Mouse (Mus musculus) CH12.LX (cell line): ENCODE results near the gene Podn. TPM values are rescaled to one million over a fixed set of nuclear protein-coding genes. Genes with fewer than 3 reads are reported as not detected.

Experiments used
- DNase-seq: peaks from one replicate; pipeline ENCODE4 v3.0.0-alpha.2; 2013; ENCODE audit errors: extremely low read depth
- H3K27ac ChIP-seq: 2 replicates; pipeline ENCODE4 v1.5.1; 2012; ENCODE audit warnings: low read depth, mild to moderate bottlenecking, control low read depth, moderate library complexity; ENCODE audit not compliant: insufficient read depth
- H3K27me3 ChIP-seq: replicated peaks from 2 replicates; pipeline ENCODE3; 2012; ENCODE audit warnings: inconsistent platforms
- H3K36me3 ChIP-seq, 2 experiments: replicated peaks in 1 of 2; 2 replicates each; pipeline versions ENCODE3 to v1.6.1; 2012; ENCODE audit warnings: inconsistent platforms in 1 of 2, low read length in 1 of 2, mild to moderate bottlenecking in 1 of 2, mixed read lengths in 1 of 2, moderate library complexity in 1 of 2; ENCODE audit not compliant: control insufficient read depth in 1 of 2, insufficient read depth in 1 of 2
- H3K4me1 ChIP-seq, 2 experiments: 2 replicates each; pipeline ENCODE4 v1.6.1; 2012; ENCODE audit warnings: inconsistent platforms in 1 of 2, moderate library complexity in 1 of 2; ENCODE audit not compliant: insufficient read depth in 2 of 2, control insufficient read depth in 1 of 2
- H3K4me2 ChIP-seq: 2 replicates; pipeline ENCODE4 v1.6.1; 2012; ENCODE audit warnings: low read depth, mild to moderate bottlenecking, control low read depth; ENCODE audit not compliant: poor library complexity, insufficient read depth, severe bottlenecking
- H3K4me3 ChIP-seq, 3 experiments: fragments of 150-350 bp in 1 of 3; sonication (generic) in 1 of 3; replicated peaks in 1 of 3; 2 replicates each; pipeline versions ENCODE3 to v1.5.1; 2011 to 2012; ENCODE audit warnings: low read depth in 2 of 3, low read length in 2 of 3, mild to moderate bottlenecking in 2 of 3, moderate library complexity in 2 of 3, control low read depth in 1 of 3, improper control_type of control experiment in 1 of 3, inconsistent platforms in 1 of 3, mixed read lengths in 1 of 3; ENCODE audit not compliant: poor library complexity in 1 of 3
- H3K79me2 ChIP-seq: replicated peaks from 2 replicates; pipeline ENCODE4 v1.6.1; 2012; ENCODE audit warnings: mild to moderate bottlenecking, moderate library complexity; ENCODE audit not compliant: control insufficient read depth, poor library complexity, insufficient read depth, severe bottlenecking; ENCODE audit errors: extremely low read depth
- H3K9ac ChIP-seq: 2 replicates; pipeline ENCODE4 v1.6.1; 2012; ENCODE audit warnings: low read depth, mild to moderate bottlenecking, control low read depth, moderate library complexity; ENCODE audit not compliant: insufficient read depth
- H3K9me3 ChIP-seq: replicated peaks from 2 replicates; pipeline ENCODE3; 2012; ENCODE audit warnings: low read length, inconsistent platforms, mixed read lengths
- BHLHE40 ChIP-seq: IDR thresholded peaks from 2 replicates; pipeline ENCODE4 v1.6.1; 2011; ENCODE audit warnings: mild to moderate bottlenecking, low read depth, low read length, improper control_type of control experiment
- CHD1 ChIP-seq: IDR thresholded peaks from 2 replicates; pipeline ENCODE4 v1.6.1; 2012; ENCODE audit warnings: low read depth, low read length, improper control_type of control experiment, inconsistent platforms
- CHD2 ChIP-seq: IDR thresholded peaks from 2 replicates; pipeline ENCODE4 v1.6.1; 2011; ENCODE audit warnings: low read length, improper control_type of control experiment
- CTCF ChIP-seq, 2 experiments: IDR thresholded peaks in 1 of 2; conservative IDR thresholded peaks in 1 of 2; 2 replicates each; pipeline ENCODE4 v1.5.1; 2011 to 2012; ENCODE audit warnings: low read depth in 2 of 2, low read length in 2 of 2, improper control_type of control experiment in 1 of 2, inconsistent platforms in 1 of 2, mild to moderate bottlenecking in 1 of 2, moderate library complexity in 1 of 2
- E2F4 ChIP-seq: IDR thresholded peaks from 2 replicates; pipeline ENCODE4 v1.6.1; 2011; ENCODE audit warnings: low read depth, low read length, improper control_type of control experiment; ENCODE audit not compliant: insufficient replicate concordance
- ELF1 ChIP-seq: IDR thresholded peaks from 2 replicates; pipeline ENCODE4 v1.6.1; 2014; ENCODE audit warnings: low read depth, mild to moderate bottlenecking, inconsistent platforms, low read length, improper control_type of control experiment
- HCFC1 ChIP-seq: IDR thresholded peaks from 2 replicates; pipeline ENCODE4 v1.6.1; 2012; ENCODE audit warnings: low read depth, mild to moderate bottlenecking, inconsistent platforms, low read length, improper control_type of control experiment
- JUN ChIP-seq: IDR thresholded peaks from 2 replicates; pipeline ENCODE4 v1.6.1; 2011; ENCODE audit warnings: low read depth, mild to moderate bottlenecking, low read length, improper control_type of control experiment, moderate library complexity; ENCODE audit not compliant: insufficient read depth
- MAFK ChIP-seq: IDR thresholded peaks from 2 replicates; pipeline ENCODE4 v1.6.1; 2011; ENCODE audit warnings: low read length, improper control_type of control experiment; ENCODE audit not compliant: insufficient replicate concordance
- MAZ ChIP-seq: IDR thresholded peaks from 2 replicates; pipeline ENCODE4 v1.6.1; 2012; ENCODE audit warnings: low read depth, mild to moderate bottlenecking, inconsistent platforms, low read length, improper control_type of control experiment, moderate library complexity
- MXI1 ChIP-seq: IDR thresholded peaks from 2 replicates; pipeline ENCODE4 v1.6.1; 2011; ENCODE audit warnings: mild to moderate bottlenecking, low read depth, low read length, improper control_type of control experiment
- MYC ChIP-seq: IDR thresholded peaks from 2 replicates; pipeline ENCODE4 v1.6.1; 2011; ENCODE audit warnings: low read depth, mild to moderate bottlenecking, improper control_type of control experiment, low read length
- NRF1 ChIP-seq: IDR thresholded peaks from 2 replicates; pipeline ENCODE4 v1.6.1; 2014; ENCODE audit warnings: low read depth, mild to moderate bottlenecking, inconsistent platforms, low read length, improper control_type of control experiment, moderate library complexity
- PAX5 ChIP-seq: IDR thresholded peaks from 2 replicates; pipeline ENCODE4 v1.6.1; 2012; ENCODE audit warnings: low read length, inconsistent platforms, mixed read lengths
- POLR2A ChIP-seq: IDR thresholded peaks from 2 replicates; pipeline ENCODE4 v1.6.1; 2011; ENCODE audit warnings: low read depth, mild to moderate bottlenecking, improper control_type of control experiment, low read length
- POLR2AphosphoS2 ChIP-seq: IDR thresholded peaks from 2 replicates; pipeline ENCODE4 v1.6.1; 2011; ENCODE audit warnings: low read depth, low read length, improper control_type of control experiment
- RAD21 ChIP-seq: IDR thresholded peaks from 2 replicates; pipeline ENCODE4 v1.6.1; 2011; ENCODE audit warnings: low read depth, mild to moderate bottlenecking, low read length, improper control_type of control experiment, moderate library complexity
- SIN3A ChIP-seq: IDR thresholded peaks from 2 replicates; pipeline ENCODE4 v1.6.1; 2012; ENCODE audit warnings: low read length, improper control_type of control experiment, inconsistent platforms
- SMC3 ChIP-seq: IDR thresholded peaks from 2 replicates; pipeline ENCODE4 v1.6.1; 2011; ENCODE audit warnings: low read depth, low read length, improper control_type of control experiment
- TBP ChIP-seq: conservative IDR thresholded peaks from 2 replicates; pipeline ENCODE4 v1.6.1; 2011; ENCODE audit warnings: low read depth, low read length, improper control_type of control experiment
- UBTF ChIP-seq: IDR thresholded peaks from 2 replicates; pipeline ENCODE4 v1.6.1; 2012; ENCODE audit warnings: low read depth, mild to moderate bottlenecking, inconsistent platforms, low read length, improper control_type of control experiment, moderate library complexity
- ZKSCAN1 ChIP-seq: IDR thresholded peaks from 2 replicates; pipeline ENCODE4 v1.6.1; 2012; ENCODE audit warnings: low read depth, inconsistent platforms, low read length, improper control_type of control experiment, borderline replicate concordance
- ZMIZ1 ChIP-seq: IDR thresholded peaks from 2 replicates; pipeline ENCODE4 v1.6.1; 2012; ENCODE audit warnings: low read depth, mild to moderate bottlenecking, inconsistent platforms, low read length, improper control_type of control experiment
- ZNF384 ChIP-seq: IDR thresholded peaks from 2 replicates; pipeline ENCODE4 v1.6.1; 2012; ENCODE audit warnings: low read depth, low read length, improper control_type of control experiment, inconsistent platforms
- dilution Hi-C: fragments of 300-500 bp; cut with MboI; formaldehyde crosslinking; loops from 2 replicates; pipeline ENCODE4 v1.14.3; 2020; ENCODE audit warnings: low sequenced_read_pairs; ENCODE audit not compliant: extremely low pct_unique_long_range_greater_than_20kb, extremely low pct_ligation_motif_present
- in situ Hi-C: fragments of 300-500 bp; cut with MboI; formaldehyde crosslinking; loops from 3 replicates; pipeline ENCODE4 v1.14.3; 2019; ENCODE audit warnings: low sequenced_read_pairs, low pct_ligation_motif_present, low pct_unique_long_range_greater_than_20kb, mixed read lengths
- polyA plus RNA-seq: library from polyadenylated mRNA; unstranded; fragments of >175 nt; gene quantifications from 2 replicates; pipeline ENCODE4 v1.2.1, GENCODE M21; 2012; ENCODE audit warnings: low read depth; ENCODE audit not compliant: insufficient read length
- total RNA-seq, 2 experiments: library from RNA; depleted of rRNA; stranded (reverse); fragments of 300-350 nt in 1 of 2; fragments of >200 nt in 1 of 2; gene quantifications; 2 replicates each; pipeline ENCODE4 v1.2.3; 2012 to 2014

Podn gene
- total and polyA plus RNA-seq, 3 experiments, result 0.04 TPM; not detected in 2

- Histone ChIP-seq H3K4me2 (no peak overlapping the region), H3K27me3 (no peaks in the 10 kb centered on the region), H3K4me3 (no peak overlapping the region), H3K27ac (no peak overlapping the region), H3K79me2 (no peaks in the 10 kb centered on the region), H3K4me1 (no peaks in the 10 kb centered on the region), H3K36me3 (no peaks in the 10 kb centered on the region), H3K9ac (no peak overlapping the region), H3K9me3 (peaks cover 5% of the 10 kb centered on the region)
- dilution Hi-C loops (no loop called here), in situ Hi-C loops (no loop called here)
- no peak for TF ChIP-seq MYC
- TF ChIP-seq SIN3A, result no peak
- TF ChIP-seq BHLHE40, result no peak
- TF ChIP-seq CHD1, result no peak
- TF ChIP-seq UBTF, result no peak
- no peak for TF ChIP-seq MAZ
- no peak for TF ChIP-seq JUN
- no peak for TF ChIP-seq PAX5
- TF ChIP-seq CHD2, result no peak
- TF ChIP-seq TBP, result no peak
- no peak for TF ChIP-seq POLR2AphosphoS2
- TF ChIP-seq ZKSCAN1, result no peak
- TF ChIP-seq ZNF384, result no peak
- no peak for TF ChIP-seq RAD21
- TF ChIP-seq HCFC1, result no peak
- TF ChIP-seq ZMIZ1, result no peak
- no peak for TF ChIP-seq MAFK
- no peak for TF ChIP-seq E2F4
- TF ChIP-seq POLR2A, result no peak
- no peak for TF ChIP-seq CTCF (conservative IDR thresholded peaks at IDR 0.05 in 1 of 2, IDR thresholded peaks at IDR 0.05 in 1 of 2; ENCODE audit: low read depth in 2 of 2, low read length in 2 of 2)
- DNase-seq, result no peak
Measured at GRCm38 (mm10) chr4:108127516-108127915, 31.3 kb upstream of the Podn start.

GRCm38 (mm10) chr4:108126260-108126659, 30.0 kb upstream of the Podn start:
- Histone ChIP-seq H3K79me2 (no peaks in the 10 kb centered on the region), H3K36me3 (no peaks in the 10 kb centered on the region), H3K9ac (no peak overlapping the region), H3K27me3 (no peaks in the 10 kb centered on the region), H3K27ac (no peak overlapping the region), H3K4me3 (no peak overlapping the region), H3K4me2 (no peak overlapping the region), H3K4me1 (no peaks in the 10 kb centered on the region)
- in situ Hi-C loops (no loop called here), dilution Hi-C loops (no loop called here)
- no peak for DNase-seq
- TF ChIP-seq ELF1 (no peak), HCFC1 (no peak), SMC3 (no peak), POLR2A (no peak), SIN3A (no peak), MYC (no peak), MAFK (no peak), MXI1 (no peak), RAD21 (no peak), CHD1 (no peak), NRF1 (no peak)
- TF ChIP-seq, all 38 proteins: peak for 0
- peaks cover 5% of the 10 kb centered on the region for H3K9me3 ChIP-seq
